Mouse (Mus musculus) liver (tissue): Measurements from ENCODE around the gene 0610009B22Rik.

Experiments
- DNase-seq: peaks from one replicate; pipeline ENCODE4 v3.0.0-alpha.2; 2020; ENCODE audit warnings: mixed read lengths

Gene 0610009B22Rik

DNA sequence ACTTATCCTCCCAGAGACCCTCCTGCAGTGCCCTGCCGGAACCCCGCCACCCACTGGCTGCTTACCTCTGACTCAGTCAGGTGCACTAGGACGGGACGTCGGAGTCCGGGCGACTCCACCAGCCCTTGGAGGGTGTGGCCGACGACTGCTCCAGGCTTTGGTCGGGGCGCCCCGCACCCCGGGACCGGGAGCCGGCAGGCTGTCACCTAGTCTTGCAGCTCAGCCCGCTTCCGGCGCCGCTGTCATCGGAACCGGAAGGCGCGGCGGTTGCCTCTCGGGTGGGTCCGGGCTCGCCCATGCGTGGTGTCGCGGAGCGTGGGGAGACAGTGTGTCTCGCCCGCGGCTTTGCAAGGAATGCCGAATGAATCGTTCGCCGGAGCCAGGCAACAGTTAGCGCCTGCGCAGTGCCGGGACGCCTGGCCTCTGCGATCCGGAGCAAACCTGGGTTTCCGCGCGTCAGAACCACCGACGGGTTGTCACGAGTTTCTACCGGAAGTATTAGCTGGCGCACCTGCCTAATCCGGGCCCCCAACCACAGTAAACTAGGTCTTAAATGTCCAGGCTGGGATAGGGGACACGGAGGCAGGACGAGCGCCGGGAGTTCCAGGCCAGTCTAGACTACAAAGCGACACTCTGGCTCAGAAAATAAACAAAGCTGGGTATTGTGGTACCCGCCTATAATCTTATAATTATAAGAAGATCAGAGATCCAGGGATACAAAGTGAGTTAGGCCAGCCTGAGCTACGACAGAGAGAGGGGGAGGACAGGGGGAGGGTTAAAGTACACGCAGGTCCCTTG, 53.0 kb downstream of the 0610009B22Rik start, which contains the start of gene Rmnd5b:
Rmnd5b (minus strand) TSS at position 372 of the 798 bp plus-strand sequence.
- peak; percentile 87 for DNase-seq
